Mouse (Mus musculus): ENCODE data around the gene Wdfy3.

- TF ChIP-seq CTCF (IDR thresholded peaks at IDR 0.05; ENCODE audit: low read depth) (peak; percentile 31), EP300 (IDR thresholded peaks at IDR 0.05; ENCODE audit: low read depth) (no peak)
Observed at GRCm38 (mm10) chr5:102001026-102001425, 68.7 kb downstream of the Wdfy3 start.
